Mouse (Mus musculus): Measurements from ENCODE around the gene Slc4a2. TPM values are rescaled to one million over a fixed set of nuclear protein-coding genes. Genes with fewer than 3 reads are reported as not detected.

The Slc4a2 gene
- total and polyA plus RNA-seq, 2 experiments from 2014 or later = 11.8 to 35.7 TPM

DNA sequence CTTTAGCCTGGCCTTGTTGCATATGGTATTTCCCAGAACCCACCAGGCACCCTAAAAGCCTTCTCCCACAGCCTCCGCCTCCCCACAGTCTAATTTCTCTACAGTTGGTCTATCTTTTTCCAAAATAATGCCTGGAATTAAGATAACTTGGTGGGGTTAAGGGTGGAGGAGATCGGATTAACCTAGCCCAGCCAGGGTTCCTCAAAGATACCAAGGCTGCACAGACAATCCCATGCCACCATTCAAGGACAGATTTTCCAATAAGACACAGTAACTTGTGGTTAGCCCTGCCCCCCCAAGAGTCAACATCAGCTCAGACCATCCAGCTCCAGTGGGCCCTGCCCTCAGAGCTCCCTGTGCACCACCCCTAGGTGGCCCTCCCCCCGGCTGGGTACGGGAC, 43.1 kb upstream of the Slc4a2 start:
- ATAC-seq (ENCODE audit: low FRiP score) (no peak), DNase-seq (ENCODE audit: low spot score) (no peak)
- TF ChIP-seq CTCF (IDR thresholded peaks at IDR 0.05) = no peak
- Histone ChIP-seq H3K4me3 (ENCODE audit: low read depth, low read length) (no peak overlapping the region), H3K9me3 (ENCODE audit: low read length) (no peaks in the 10 kb centered on the region), H3K9ac (replicated peaks; ENCODE audit: low read length, poor library complexity, severe bottlenecking) (no peak overlapping the region), H3K27ac (ENCODE audit: low read depth, low read length) (no peak overlapping the region), H3K36me3 (ENCODE audit: insufficient read depth, low read length) (0 out of 2 replicates have a peak, but pooled peaks cover 2% of the 10 kb centered on the region), H3K27me3 (ENCODE audit: insufficient read depth, low read length) (no peaks in the 10 kb centered on the region), H3K4me2 (ENCODE audit: low read depth, low read length, poor library complexity, severe bottlenecking) (no peak overlapping the region), H3K4me1 (ENCODE audit: insufficient read depth, low read length) (peaks cover 13% of the 10 kb centered on the region)
- WGBS = 90% methylated on average over 4 of the region's 4 CpGs

DNA sequence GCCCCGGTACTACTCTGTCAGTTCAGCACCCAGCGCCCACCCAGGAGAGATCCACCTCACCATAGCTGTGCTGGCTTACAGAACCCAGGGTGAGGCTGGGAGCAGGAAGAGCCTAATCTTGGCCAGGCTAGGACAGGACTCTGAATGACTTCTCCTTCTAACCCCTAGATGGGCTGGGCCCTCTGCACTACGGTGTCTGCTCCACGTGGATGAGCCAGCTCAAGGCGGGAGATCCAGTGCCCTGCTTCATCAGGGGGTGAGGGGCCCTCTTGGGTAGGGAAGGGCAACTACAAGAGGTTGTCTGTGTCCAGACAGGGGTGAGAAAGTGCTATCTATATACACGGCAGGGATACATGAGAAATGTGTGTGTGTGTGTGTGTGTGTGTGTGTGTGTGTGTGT, 42.2 kb upstream of the Slc4a2 start:
- Histone ChIP-seq H3K4me2 (ENCODE audit: low read depth, low read length, poor library complexity, severe bottlenecking) (no peak overlapping the region), H3K9me3 (ENCODE audit: low read length) (no peaks in the 10 kb centered on the region), H3K4me3 (ENCODE audit: low read depth, low read length) (no peak overlapping the region), H3K36me3 (ENCODE audit: insufficient read depth, low read length) (0 out of 2 replicates have a peak, but pooled peaks cover 2% of the 10 kb centered on the region), H3K4me1 (ENCODE audit: insufficient read depth, low read length) (peaks cover 13% of the 10 kb centered on the region), H3K27me3 (ENCODE audit: insufficient read depth, low read length) (0 out of 2 replicates have a peak, but pooled peaks cover 4% of the 10 kb centered on the region), H3K9ac (replicated peaks; ENCODE audit: low read length, poor library complexity, severe bottlenecking) (no peak overlapping the region), H3K27ac (ENCODE audit: low read depth, low read length) (no peak overlapping the region)
- 67% methylated on average over 6 of the region's 6 CpGs for WGBS
- no peak for TF ChIP-seq CTCF (IDR thresholded peaks at IDR 0.05)
- no peak for DNase-seq (ENCODE audit: low spot score)
- no peak for ATAC-seq (ENCODE audit: low FRiP score)

DNA sequence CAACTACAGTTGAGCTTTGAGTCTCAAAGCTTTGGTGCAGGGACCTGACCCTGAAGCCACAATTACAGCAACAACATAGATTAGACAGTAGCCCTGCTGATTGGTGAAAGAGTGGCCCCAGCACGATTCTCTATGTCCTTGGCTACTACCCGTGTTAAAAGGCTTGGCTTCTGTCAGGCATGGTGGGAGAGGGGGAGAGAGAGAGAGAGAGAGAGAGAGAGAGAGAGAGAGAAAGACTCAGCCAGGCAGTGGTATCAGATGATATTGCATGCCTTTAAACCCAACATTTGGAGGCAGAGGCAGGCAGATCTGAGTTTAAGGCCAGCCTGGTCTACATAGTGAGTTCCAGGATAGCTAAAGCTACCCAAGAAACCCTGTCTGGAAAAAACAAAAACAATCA, 41.6 kb upstream of the Slc4a2 start:
- no peak overlapping the region for H3K4me3 ChIP-seq (ENCODE audit: low read depth, low read length)
- 0 out of 2 replicates have a peak, but pooled peaks cover 2% of the 10 kb centered on the region for H3K36me3 ChIP-seq (ENCODE audit: insufficient read depth, low read length)
- H3K27ac ChIP-seq (ENCODE audit: low read depth, low read length) = peak overlapping the region; percentile 84; the same call in 1 of the 2 replicates
- no peak for TF ChIP-seq CTCF (IDR thresholded peaks at IDR 0.05)
- no peak overlapping the region for H3K4me2 ChIP-seq (ENCODE audit: low read depth, low read length, poor library complexity, severe bottlenecking)
- H3K4me1 ChIP-seq (ENCODE audit: insufficient read depth, low read length) = peaks cover 13% of the 10 kb centered on the region
- H3K27me3 ChIP-seq (ENCODE audit: insufficient read depth, low read length) = 0 out of 2 replicates have a peak, but pooled peaks cover 4% of the 10 kb centered on the region
- no peak for ATAC-seq (ENCODE audit: low FRiP score)
- no peaks in the 10 kb centered on the region for H3K9me3 ChIP-seq (ENCODE audit: low read length)
- no peak overlapping the region for H3K9ac ChIP-seq (replicated peaks; ENCODE audit: low read length, poor library complexity, severe bottlenecking)
- WGBS = 76% methylated on average over 2 of the region's 2 CpGs
- no peak for DNase-seq (ENCODE audit: low spot score)

DNA sequence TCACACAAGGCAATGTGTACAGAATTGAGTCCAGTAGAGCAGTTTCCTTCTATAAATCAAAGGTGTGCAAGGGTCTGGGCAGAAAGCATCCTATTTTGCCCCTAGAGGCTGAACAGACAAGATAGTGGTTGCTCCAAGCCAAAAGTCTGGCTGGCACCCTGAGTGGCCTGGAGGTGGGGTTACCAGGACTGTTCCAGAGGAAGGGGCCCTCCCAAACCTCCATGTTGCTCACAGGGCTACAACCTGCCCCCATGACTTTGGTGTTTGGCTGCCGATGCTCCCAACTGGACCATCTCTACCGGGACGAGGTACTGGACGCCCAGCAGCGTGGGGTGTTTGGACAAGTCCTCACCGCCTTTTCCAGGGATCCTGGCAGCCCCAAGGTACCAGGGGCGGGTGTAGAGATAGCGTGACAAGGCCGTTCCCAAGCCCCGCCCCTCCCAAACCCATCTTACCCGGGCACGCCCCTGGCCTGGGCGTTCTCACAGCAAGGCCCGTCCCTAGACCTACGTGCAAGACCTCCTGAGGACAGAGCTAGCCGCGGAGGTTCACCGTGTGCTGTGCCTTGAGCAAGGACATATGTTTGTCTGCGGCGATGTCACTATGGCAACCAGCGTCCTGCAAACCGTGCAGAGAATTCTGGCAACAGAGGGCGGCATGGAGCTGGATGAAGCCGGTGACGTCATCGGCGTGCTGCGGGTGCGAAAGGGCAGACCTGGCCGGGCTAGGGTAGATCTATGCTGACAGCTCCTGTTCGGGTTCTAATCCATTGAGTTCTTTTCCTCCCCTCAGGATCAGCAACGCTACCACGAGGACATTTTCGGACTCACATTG, 40.4 kb upstream of the Slc4a2 start:
- TF ChIP-seq CTCF (IDR thresholded peaks at IDR 0.05) = peak; percentile 79

DNA sequence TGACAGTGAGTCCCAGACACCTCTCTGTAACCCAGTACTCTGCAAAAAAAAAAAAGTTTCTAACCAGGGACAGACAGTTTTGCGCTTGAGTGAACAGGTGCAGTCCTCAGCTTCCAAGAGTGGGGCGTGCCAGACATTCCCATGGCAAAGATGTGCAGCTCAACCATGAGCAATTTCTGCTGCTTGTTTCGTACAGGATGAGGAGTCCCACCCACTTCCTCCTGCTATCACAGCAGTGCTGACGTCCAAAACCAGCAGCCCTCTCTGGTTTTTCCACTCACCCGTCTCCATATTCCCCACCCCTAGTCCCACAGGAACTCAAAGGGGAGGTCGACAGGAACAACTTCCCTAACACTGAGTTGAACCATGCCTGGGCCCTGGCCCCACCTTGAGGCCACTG, 39.2 kb upstream of the Slc4a2 start:
- Histone ChIP-seq H3K4me1 (ENCODE audit: insufficient read depth, low read length) (peaks cover 25% of the 10 kb centered on the region), H3K9ac (replicated peaks; ENCODE audit: low read length, poor library complexity, severe bottlenecking) (no peak overlapping the region), H3K4me2 (ENCODE audit: low read depth, low read length, poor library complexity, severe bottlenecking) (peak overlapping the region; percentile 75), H3K36me3 (ENCODE audit: insufficient read depth, low read length) (no peaks in the 10 kb centered on the region), H3K4me3 (ENCODE audit: low read depth, low read length) (peak overlapping the region; percentile 48; the same call in 1 of the 2 replicates), H3K27me3 (ENCODE audit: insufficient read depth, low read length) (0 out of 2 replicates have a peak, but pooled peaks cover 4% of the 10 kb centered on the region), H3K9me3 (ENCODE audit: low read length) (no peaks in the 10 kb centered on the region), H3K27ac (ENCODE audit: low read depth, low read length) (peak overlapping the region; percentile 84; the same call in 1 of the 2 replicates)
- 74% methylated on average over 6 of the region's 6 CpGs for WGBS
- DNase-seq (ENCODE audit: low spot score) = no peak
- ATAC-seq (ENCODE audit: low FRiP score) = no peak
- TF ChIP-seq CTCF (IDR thresholded peaks at IDR 0.05) = no peak

More for the DNA sequence above, 40.4 kb upstream of the Slc4a2 start:
- Histone ChIP-seq H3K27me3 (ENCODE audit: insufficient read depth, low read length) (0 out of 2 replicates have a peak, but pooled peaks cover 4% of the 10 kb centered on the region), H3K9ac (replicated peaks; ENCODE audit: low read length, poor library complexity, severe bottlenecking) (peak overlapping the region; percentile 62), H3K36me3 (ENCODE audit: insufficient read depth, low read length) (0 out of 2 replicates have a peak, but pooled peaks cover 2% of the 10 kb centered on the region), H3K4me1 (ENCODE audit: insufficient read depth, low read length) (peaks cover 25% of the 10 kb centered on the region), H3K4me2 (ENCODE audit: low read depth, low read length, poor library complexity, severe bottlenecking) (peak overlapping the region; percentile 75), H3K4me3 (ENCODE audit: low read depth, low read length) (peak overlapping the region; percentile 48), H3K27ac (ENCODE audit: low read depth, low read length) (peak overlapping the region; percentile 84), H3K9me3 (ENCODE audit: low read length) (no peaks in the 10 kb centered on the region)
- DNase-seq (ENCODE audit: low spot score) (peak; percentile 95), ATAC-seq (ENCODE audit: low FRiP score) (peak; percentile 86)
- 2% methylated on average over 34 of the region's 34 CpGs for WGBS

DNA sequence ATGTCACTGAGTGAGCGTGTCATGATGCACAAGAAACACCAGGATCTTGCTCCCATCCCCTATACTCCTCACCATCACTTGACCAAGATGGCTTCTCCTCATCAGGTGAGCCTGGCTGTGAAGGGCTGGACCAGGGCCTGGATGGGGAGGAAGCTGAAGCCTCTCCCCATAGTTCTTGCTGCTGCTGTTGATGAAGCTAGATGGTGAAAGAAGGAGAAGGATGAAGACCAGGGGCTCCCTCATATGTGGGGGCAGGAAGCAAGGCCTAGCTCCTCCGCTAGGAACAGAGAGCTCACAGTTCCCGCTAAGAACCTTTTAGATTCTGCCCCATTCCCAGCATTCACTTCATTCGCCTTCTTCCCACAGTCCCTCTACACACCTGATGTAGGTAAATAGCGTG, 38.3 kb upstream of the Slc4a2 start:
- no peak for TF ChIP-seq CTCF (IDR thresholded peaks at IDR 0.05)
- Histone ChIP-seq H3K9ac (replicated peaks; ENCODE audit: low read length, poor library complexity, severe bottlenecking) (no peak overlapping the region), H3K4me3 (ENCODE audit: low read depth, low read length) (no peak overlapping the region), H3K36me3 (ENCODE audit: insufficient read depth, low read length) (no peaks in the 10 kb centered on the region), H3K9me3 (ENCODE audit: low read length) (no peaks in the 10 kb centered on the region), H3K27ac (ENCODE audit: low read depth, low read length) (no peak overlapping the region), H3K27me3 (ENCODE audit: insufficient read depth, low read length) (0 out of 2 replicates have a peak, but pooled peaks cover 7% of the 10 kb centered on the region), H3K4me1 (ENCODE audit: insufficient read depth, low read length) (peaks cover 25% of the 10 kb centered on the region), H3K4me2 (ENCODE audit: low read depth, low read length, poor library complexity, severe bottlenecking) (no peak overlapping the region)
- WGBS = 94% methylated on average over 5 of the region's 5 CpGs
- ATAC-seq (ENCODE audit: low FRiP score) (no peak), DNase-seq (ENCODE audit: low spot score) (no peak)
